Mouse (Mus musculus) olfactory bulb, adult 2 months (tissue): ENCODE results near the gene Epha10.

Source experiments
- CTCF ChIP-seq: fragments of 200-500 bp; IDR thresholded peaks from 2 replicates; pipeline ENCODE4 v1.5.1; 2012; ENCODE audit warnings: low read depth, mild to moderate bottlenecking, low read length, moderate library complexity; ENCODE audit not compliant: insufficient read depth
- POLR2A ChIP-seq: fragments of 200-500 bp; IDR thresholded peaks from 2 replicates; pipeline ENCODE4 v1.6.1; 2012; ENCODE audit warnings: mild to moderate bottlenecking, low read depth, low read length, moderate library complexity; ENCODE audit not compliant: insufficient read depth

GRCm38 (mm10) chr4:124889935-124890334 is 9.2 kb downstream of the Epha10 start:
- TF ChIP-seq CTCF (no peak), POLR2A (no peak)
